Mouse (Mus musculus): ENCODE data around the gene Fam71e2.

DNA sequence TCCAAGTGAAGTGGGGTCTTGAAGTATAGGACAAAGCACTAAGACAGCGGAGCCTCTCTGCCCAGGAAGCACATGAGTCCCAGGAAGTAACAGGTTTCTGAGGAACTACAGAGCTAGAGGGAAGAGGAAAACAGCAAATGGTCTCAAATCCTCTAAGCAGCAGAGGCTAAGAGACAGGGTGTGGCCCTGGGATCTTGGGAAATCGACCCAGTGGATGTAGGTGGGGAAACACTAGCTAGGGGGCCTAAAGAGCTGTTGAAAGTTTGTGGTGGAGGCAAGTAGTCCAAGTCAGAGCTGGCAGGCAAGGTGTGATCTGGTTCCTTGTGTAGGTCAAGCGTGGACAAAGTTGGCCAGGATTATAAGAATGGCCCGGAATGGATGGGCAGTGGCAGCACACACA is 22.8 kb downstream of the Fam71e2 start:
- TF ChIP-seq E2F4 (IDR thresholded peaks at IDR 0.05; ENCODE audit: insufficient read depth) (no peak), POLR2A (IDR thresholded peaks at IDR 0.05; ENCODE audit: insufficient read length, low read depth) (no peak), TCF12 (IDR thresholded peaks at IDR 0.05; ENCODE audit: insufficient read depth, poor library complexity, severe bottlenecking) (no peak), CEBPB (IDR thresholded peaks at IDR 0.05; ENCODE audit: insufficient read depth, poor library complexity, severe bottlenecking) (no peak)
